Mouse (Mus musculus) lung, adult 2 months (tissue): ENCODE data around the gene Tmem30c.

Experiments used
- CTCF ChIP-seq: fragments of 200-500 bp; IDR thresholded peaks from 2 replicates; pipeline ENCODE4 v1.5.1; 2011; ENCODE audit warnings: mild to moderate bottlenecking, low read length, control low read depth; ENCODE audit not compliant: insufficient read depth
- POLR2A ChIP-seq: fragments of 200-500 bp; IDR thresholded peaks from 2 replicates; pipeline ENCODE4 v1.6.1; 2011; ENCODE audit warnings: low read depth, mild to moderate bottlenecking, control low read depth, low read length, borderline replicate concordance; ENCODE audit errors: extremely low read depth

DNA sequence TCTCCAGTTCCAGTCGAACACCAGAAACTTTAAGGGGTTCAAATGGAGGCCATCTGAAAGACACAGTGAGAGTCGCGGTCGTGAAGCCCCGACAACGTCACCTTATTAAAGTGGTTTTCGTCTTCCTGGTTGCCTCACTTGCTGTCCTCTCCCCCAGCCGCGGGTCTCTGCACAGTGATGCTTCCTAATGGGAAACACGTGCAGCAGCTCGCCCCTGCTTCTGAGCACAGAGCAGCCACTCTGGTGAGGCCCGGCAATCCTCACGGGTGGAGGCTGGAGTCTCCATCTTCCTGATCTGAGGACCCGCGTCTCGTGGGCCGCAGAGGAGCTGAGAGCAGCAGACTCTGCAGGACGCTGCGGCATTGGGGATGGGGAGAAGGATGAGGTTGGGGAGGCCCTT is 11.1 kb upstream of the Tmem30c start:
- TF ChIP-seq CTCF (no peak), POLR2A (no peak)
